Mouse (Mus musculus): ENCODE results near the gene Pyroxd2. TPM values are rescaled to one million over a fixed set of nuclear protein-coding genes. Genes with fewer than 3 reads are reported as not detected.

The Pyroxd2 gene
- total RNA-seq, 4 experiments from 2014 or later: 37.8 to 64.5 (median 50.9) TPM

DNA sequence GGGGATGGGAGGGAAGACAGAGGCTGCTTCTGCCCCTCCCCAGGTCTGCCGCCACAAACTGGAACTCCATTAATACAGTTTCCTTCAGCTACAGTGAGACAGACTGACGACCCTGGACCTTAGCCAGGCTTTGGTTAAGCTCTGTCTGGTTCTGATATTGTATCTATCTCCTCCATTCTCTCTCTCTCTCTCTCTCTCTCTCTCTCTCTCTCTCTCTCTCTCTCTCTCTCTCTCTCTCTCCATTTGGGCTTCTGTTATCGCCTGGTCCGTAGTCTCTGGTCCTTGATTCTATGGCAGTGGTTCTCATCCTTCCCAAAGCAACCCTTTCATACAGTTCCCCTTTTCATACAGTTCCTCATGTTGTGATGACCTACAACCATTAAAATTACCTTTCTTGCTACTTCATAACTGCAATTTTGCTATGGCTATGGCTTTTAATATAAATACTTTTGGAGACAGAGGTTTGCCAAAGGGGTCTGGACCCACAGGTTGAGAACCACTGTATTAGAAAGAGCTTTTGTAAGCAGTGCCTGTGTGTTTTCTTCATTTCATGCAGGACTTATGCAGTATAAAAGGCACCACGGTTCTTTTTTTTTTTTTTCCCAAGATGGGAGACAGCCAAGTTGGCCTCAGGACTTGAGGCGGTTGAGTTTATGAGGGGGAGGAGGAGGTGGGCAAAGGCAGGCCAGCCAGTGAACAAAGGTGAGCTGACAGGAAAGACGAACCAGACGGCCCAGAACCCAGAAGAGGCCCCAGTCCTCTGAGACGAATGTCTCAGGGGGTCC is 7.3 kb downstream of the Pyroxd2 start:
- no peak for DNase-seq

DNA sequence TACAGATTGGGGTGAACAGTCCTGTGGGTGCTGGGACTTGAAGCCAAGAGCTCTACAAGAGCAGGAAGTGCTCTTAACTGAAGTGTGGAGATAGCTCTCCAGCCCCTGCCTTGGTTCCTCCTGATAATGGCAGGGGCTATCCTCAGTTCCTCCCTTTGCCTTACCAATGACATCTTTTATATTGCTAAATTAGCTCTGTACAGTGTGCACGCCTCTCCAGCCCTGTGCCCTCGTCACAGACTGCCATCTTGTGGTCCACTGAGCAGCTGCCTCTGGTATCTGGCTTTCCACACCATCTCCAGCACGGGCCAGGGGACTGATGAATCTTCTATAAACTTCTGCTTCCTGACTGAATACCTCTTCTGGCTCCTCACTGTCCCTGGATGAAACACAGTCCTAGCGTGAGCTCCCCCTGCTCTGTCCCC is 8.4 kb downstream of the Pyroxd2 start:
- DNase-seq: no peak

DNA sequence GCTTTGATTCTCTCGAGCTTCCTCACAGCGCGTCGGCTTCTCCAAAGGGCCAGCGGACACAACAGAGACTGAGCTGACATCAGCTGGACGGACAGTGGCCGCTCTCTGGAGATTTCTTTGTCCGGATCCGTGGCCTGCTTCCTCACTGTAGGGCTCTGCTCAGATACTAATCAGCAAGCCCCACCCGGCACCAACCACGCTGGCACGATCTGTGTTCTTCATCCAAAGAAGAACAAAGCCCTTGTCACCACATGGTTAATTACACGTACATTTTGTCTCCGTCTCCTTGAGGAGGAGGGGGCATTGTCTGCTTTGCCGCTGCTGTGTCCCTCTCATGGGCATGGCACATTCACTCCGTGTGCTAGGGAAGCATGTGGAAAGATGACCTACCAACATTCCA is 9.3 kb downstream of the Pyroxd2 start:
- no peak for DNase-seq

DNA sequence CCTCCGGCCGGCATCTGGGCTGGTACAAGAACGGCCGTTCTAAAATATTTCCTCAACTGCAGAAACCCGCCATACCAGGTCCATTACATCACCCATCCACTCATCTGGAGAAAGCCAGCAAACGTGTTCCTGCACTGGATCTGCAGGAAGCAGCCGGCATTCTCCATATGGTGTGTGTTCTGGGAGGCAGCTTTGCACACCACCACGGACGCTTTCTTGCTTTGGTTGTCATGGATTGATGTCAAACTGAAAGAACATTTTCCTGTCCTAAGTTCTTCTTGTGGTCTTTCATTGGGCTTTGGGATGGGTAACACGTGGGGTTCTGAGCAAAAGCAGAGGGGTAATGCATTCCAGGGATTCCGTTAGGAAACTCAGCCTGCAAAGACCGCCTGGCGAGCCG is 10.7 kb downstream of the Pyroxd2 start:
- no peak for DNase-seq

DNA sequence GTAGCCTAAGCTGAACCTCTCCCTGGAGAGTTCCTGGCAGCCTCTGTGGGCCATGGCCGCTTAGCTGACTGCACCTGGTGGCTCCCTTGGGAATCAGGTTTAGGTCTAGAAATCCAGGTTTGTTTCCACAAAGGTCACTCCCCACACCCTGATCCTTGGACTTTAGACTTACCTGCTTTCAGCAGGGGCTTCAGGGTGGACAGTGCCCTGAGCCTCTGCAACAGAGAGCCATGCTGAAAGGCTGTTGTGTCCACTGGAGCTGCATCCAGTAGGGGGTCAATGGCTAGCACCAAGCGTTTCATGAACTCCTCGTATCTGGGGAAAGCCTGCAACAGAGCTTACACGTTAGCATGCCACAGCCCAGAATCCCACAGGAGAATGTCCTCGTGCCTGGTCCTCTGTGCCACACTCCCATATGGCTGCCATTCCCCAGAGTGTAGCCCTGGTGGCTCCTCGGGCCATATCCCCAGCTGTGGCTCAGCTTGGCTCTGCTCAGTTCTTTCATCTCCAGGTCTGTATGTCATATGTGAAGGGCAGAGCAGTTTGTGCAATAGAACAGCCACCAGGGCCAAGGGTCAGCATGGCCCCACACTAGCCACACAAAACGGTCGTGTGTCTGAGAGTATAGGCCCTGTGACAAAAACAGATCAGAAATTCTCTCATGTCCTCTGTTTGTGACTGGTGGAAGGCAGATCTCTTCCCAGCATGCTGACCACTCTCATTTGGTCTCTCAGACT is 12.2 kb downstream of the Pyroxd2 start:
- no peak for DNase-seq

DNA sequence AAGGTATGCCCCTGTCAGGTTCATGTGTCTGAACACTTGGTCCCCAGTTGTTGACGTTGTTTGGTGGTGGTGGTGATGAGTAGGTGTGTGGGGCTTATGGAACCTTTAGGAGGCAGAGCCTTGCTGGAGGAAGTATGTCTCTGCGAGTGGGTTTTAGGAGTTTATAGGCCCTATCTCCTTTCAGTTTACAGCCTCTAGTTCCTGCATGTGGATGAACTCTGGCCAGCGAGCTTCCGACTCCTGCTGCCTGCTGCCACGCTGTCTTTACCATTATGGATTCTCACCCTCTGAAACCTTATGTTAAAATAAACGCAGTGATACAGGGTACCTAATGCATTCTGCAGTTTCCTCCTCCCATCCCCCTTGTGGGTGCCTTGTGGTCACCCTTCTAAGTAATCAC is 12.8 kb downstream of the Pyroxd2 start:
- DNase-seq: no peak

DNA sequence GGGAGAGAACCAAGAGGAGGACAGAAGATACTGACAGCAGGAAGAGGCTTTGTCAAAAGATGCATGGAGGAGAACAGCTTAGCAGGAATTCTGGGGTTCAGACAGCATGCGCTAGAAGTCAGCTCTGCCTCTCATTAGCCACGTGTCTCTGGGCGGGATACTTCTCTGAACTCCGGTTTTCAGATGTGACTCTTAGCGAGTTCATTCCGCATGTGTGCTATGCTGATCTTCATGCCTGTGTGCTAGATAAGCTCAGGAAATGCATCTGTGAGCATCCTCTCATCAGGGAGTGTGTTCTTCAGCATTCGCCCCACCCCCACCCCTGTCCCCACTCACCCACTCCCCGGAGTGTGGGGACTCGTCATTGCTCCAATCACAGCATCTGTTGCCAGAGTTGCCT is 14.8 kb downstream of the Pyroxd2 start:
- no peak for DNase-seq

DNA sequence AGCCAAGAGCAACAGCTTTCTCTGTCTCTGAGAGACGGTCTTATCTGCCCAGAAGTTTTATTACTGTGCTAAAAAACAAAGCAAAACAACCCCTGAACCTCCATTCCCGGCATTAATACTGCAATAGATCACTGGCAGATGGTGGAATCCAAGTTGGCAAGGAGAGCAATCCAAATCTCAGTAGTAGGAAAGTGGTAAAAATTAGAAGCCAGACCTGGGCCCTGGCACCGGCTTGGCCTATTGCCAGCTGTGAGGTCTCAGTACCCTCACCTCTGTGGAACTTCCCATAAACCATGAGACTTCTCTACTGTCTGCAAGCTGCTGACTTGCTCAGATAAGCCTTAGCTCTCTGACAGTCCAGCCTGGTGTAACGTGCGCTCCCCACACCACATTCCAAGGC is 17.6 kb downstream of the Pyroxd2 start:
- DNase-seq: no peak

DNA sequence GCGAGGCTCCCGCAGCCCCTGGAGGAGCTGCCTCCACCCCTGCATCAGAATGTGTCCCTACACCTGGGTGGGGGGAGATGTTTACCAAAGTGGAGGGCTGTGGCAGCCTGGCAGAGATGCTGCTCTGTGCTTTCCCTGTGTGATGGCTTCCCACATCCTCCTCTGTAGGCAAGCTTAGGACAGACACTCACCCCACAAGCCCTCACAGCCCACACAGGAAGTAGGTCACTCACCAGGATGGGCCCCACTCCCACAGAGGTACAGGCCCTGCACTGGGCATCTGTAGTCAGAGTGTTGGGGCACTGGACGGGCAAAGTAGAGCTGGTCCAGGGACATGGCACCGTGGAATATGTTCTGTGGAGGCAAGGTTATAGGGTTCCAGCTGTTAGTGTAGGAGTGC is 25.2 kb downstream of the Pyroxd2 start:
- no peak for DNase-seq

DNA sequence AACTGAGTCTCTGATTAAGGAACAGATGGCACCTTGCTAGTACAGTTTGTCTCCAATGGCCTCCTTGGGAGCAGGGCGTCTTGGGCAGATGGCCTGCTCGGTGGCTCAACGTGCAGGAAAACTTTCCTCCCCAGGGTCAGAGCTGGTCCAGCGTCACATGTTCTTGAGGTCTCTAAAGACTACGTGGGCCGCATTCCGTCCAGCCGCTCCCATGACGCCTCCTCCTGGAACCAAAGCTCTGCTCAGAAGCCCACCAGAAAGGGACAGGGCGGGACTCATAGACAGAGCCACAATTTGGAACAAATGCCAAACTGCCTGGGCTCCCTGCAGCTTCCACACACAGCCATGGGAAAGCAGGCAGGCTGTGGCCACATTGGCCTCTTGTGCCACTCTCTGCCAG is 25.8 kb downstream of the Pyroxd2 start:
- DNase-seq: no peak

DNA sequence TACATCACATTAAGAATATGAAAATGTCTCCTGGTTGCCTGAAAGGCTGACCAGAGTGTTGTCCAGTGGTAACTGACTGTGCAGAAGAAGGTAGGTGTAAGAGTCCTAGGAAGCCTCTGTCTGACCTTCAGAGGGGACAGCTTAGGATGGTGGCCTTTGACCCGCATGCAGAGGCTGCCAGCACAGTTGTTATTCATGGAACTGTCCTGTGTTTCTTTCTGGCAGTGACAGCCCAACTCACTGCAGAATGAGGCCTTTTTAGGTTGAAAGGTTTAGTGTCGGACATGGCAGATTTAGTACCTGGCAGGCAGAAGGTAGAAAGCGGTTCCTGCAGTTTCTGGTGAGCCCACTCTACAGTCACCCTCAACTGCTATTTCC is 26.6 kb downstream of the Pyroxd2 start:
- DNase-seq: peak; percentile 20

DNA sequence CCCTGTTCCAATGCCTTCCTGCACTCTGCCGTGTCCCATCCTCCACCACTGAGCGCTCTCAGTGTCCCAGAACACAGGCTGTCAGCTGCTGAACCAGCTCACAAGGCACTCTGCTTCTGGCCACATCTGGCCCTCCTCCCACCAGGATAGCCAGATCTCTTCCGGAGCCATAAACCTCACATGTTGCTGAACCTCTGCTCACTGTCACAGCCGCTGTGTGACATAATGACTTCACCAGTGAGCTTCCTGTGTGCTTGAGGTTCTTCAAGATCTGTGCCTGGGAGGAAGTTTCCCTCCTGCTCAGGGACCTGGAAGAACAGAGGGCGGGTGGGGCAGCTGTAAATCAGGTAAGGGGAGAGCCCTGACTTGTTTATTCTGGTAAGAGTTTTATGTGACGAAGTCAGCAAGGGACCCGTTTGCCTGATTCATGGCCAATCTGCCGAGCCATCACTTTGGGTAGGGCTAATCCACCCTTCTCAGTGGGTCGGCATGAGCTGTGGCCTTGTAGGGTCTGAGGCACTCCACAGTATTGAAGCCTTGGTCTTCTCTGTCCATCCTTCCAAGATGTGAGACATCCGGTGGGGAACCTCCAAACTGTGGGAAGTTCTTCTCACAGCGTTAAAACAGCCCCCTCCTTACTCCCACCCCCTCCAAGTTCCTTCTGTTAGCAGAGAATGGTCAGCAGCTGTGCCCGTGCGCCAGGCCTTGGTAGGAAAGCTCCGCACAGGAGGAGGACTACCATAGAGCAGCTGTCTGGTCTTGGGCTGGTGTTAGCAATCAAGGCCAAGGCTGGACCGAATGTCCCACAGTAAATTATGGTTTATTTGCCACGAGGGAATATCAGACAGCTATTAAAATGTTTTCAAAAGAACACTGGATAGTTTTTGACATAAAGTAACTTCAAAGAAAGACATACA is 27.3 kb downstream of the Pyroxd2 start:
- no peak for DNase-seq

DNA sequence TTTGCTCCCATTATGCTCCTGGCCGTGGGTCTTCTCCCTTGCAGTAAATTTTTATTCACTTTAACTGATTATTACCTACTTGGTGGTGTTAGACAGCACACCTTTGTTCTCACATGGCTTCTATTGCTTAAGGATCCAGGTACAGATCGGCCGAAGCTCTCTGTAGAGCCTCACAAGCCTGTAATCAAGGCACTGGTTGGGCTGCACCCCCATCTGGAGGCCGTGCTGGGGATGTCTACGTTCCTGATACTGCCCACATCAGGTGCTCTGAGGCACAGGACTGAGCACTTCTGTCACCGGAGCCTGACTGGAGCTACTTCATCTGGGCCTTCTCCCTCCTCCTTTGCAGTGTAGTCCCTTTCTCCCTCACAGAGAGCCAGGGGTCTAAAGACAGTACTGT is 29.3 kb downstream of the Pyroxd2 start:
- no peak for DNase-seq

DNA sequence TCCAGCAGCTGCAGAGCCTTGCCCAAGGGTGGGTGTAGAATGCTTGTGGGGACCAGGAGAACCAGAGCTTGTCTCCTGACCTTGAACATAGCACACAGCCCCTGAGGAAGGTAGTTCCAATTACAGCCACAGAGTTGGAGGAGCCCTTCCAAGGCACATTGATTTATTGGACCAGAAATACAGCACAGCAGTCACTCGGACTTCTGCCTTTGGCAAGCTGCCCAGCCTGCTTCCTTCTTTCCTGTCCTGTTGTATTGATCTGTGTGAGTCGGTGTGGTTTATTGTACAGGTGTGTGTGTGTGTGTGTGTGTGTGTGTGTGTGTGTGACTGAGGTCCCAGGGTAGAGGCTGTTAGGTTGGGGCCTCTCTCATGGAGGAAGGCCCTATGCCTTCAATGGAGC is 30.1 kb downstream of the Pyroxd2 start:
- no peak for DNase-seq

DNA sequence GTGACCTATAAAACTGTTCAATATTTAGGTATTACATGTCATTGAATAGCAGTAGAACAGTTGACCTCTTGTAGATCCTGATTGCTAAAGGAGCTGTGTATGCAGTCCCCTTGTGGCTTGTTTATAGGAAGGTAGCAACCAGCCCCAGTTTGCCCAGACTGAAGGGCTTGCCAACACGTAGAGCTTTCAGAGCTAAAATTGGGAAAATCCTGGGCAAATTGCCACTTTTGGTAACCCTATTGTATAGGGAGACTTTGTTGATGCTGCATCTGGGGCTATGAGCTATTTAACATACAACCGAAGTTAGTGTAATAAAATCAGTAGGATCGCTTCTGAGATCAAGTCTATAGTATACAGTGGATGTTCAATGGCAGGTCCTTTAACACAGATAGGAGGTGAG is 34.5 kb downstream of the Pyroxd2 start:
- DNase-seq: no peak

DNA sequence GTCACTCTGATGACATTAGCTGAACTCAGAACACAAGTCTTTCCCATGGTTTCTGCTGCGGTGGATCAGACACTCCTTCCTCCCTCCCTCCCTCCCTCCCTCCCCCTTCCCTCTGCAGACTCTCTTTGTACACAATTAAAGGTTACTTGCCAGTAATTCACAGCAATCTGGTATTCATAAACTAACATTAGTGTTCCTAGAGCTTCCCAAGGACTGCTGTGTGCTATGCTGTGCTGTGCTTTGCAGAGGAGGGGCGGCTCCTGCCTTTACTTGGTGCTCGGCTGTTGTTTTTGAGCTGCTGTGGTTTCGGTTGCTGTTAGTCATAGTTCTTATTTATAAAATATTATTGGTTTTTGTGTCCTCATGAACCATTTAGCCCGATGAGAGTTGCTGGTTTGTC is 34.9 kb downstream of the Pyroxd2 start:
- no peak for DNase-seq

DNA sequence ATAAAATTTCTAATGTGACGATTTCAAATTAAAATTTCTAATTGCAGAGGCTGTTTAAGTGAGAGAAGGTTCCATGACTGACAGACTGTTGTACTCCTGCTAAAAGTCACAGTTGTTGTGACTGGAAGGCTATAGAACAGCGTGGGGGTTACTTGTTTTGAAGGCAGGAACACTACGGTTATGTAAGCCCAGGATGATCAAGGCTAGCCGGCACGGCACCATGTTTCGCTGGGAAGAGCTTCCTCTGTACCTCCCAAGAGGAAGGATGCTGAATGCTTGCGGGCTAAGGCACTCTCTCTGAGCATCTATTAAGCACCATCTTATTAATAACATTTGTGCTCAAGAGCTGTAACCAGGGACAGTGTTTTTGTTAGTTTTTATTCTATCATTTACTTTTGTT is 36.1 kb downstream of the Pyroxd2 start:
- no peak for DNase-seq

DNA sequence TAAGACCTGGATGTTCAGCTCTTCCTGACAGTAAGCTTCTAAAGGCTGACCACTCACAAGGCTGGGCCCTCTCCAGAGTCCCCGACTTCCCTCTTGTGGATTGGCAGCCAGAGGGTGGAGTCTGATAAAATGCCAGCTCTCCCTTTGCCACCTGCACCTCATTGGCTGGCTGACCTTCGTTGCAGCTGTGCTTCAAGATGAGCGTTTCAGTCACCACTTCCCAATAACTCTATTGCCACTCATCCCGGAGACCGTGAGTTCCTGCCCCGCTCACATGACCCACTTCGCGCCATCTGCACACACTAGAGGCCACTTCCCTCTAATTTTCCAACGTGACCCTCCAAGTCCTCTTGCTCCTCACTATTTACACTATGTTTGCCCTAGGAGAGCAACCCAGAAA is 38.8 kb downstream of the Pyroxd2 start:
- DNase-seq: no peak

DNA sequence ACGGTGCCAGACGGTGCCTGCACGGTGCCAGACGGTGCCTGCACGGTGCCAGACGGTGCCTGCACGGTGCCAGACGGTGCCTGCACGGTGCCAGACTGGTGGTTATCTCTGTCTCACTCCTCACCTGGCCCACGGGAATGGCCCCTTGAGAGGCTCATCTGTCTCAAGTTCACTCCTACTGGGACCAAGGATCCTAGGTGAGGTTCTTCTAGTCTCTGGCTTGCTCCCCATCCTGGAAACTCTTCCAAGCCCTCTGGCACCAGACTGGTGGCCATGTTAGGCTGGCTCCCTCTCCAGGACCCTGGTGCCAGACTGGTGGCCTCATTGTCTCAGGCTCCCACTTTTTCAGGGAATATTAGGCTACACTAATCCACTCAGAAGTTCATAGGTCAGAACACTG is 53.1 kb downstream of the Pyroxd2 start:
- DNase-seq: no peak

DNA sequence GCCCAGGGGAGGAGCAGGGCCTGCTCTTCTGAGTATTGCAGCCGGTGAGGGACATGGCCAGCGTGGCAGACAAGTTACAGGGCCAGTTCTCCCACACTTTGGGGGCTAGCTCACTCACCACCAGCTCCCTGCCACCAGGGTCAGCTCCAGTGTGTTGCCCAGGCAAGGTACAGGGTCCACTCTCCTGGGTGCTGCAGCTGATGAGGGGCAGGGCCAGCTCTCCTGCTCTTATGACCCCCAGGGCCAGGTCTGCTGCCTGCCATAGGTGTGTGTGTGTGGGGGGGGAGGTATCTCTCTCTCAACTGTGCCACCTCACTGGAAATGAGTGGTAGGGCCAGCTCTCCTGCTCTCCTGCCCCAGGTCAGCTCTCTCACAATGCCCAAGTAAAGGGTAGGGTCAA is 54.0 kb downstream of the Pyroxd2 start:
- DNase-seq: no peak

DNA sequence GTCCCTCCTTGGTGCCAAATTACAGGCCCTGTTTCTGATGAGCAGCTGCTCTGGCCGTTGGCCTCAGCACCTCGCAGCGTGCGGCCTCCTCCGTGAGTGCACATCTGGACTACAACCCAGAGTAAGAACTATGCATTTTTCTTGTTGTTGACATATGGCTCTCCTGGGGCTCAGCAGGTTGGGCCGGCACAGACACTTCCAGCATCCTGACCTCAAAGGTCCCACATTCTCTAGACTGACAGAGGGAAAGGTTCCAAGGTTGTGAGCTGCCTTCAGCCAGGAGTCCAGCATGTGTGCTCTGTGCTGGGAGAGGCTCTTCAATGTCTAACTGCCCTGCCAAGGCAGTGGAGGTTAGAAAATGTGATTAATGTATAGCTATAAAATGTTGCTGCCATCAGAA is 55.2 kb downstream of the Pyroxd2 start:
- DNase-seq: no peak

DNA sequence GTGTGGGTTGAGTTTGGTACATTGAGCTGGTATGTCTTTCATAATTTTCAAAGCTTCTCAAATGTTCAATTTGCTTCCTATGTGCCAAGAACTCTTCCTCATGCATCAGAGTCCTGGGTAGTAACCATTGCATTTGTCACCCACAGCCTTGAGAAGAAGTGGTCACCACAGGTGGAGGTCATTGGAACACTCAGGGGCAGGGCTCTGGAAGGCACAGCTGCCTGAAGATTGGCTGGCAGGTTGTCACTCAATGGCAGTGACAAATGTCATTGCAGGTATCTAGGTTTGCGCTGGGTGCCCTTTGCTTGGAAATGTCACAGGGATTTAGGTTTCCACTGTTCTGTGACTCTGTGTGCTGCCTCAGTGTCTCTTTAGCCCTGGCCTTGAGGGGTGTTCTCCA is 62.3 kb downstream of the Pyroxd2 start:
- no peak for DNase-seq

DNA sequence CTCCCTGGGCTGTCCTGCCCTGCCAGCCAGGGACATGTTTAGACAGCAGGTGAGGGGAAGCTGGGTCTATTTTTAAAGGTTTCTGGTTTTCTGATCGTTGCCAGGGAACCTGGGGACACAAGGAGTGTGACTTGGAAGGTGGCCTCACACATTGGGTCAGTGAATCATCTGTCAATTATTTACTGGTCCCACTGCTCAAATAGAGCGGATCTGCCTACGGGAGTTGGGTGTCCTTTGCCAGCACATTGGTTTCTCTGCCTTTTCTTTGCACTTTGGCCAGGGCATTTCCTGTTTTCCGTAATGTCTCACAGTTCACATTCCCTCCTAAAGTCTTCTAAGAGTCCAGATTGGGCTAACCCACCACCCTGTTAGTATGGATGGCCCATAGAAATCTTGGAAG is 62.8 kb downstream of the Pyroxd2 start:
- DNase-seq: no peak

All from adrenal gland, adult 8-10 months (tissue).